Mouse (Mus musculus): Measurements from ENCODE around the gene Olfr1413.

Gene Olfr1413

DNA sequence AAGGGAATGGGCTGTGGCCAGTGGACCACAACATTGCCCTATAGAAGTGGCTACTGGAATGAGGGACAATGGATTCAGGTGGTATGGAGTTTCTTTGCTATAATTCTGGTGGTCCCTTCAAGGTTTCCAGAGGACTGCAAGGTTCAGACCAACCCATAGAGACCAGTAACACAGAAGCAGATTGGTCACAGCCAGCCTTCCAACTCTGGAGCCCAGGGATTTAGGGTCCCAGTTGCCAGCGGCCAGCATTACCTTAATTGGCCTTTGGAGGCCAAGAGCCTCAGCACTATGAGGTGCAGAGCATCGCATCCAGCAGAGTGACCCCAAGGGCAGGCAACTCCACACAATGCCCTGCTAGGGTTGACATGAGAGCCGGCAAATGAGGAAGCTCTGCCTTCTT lies at the start of gene Olfr1413:
TSS of gene Olfr1413 (plus strand) at position 301 of the 400 bp plus-strand sequence.
- no peak for DNase-seq (ENCODE audit: low read depth)

DNA sequence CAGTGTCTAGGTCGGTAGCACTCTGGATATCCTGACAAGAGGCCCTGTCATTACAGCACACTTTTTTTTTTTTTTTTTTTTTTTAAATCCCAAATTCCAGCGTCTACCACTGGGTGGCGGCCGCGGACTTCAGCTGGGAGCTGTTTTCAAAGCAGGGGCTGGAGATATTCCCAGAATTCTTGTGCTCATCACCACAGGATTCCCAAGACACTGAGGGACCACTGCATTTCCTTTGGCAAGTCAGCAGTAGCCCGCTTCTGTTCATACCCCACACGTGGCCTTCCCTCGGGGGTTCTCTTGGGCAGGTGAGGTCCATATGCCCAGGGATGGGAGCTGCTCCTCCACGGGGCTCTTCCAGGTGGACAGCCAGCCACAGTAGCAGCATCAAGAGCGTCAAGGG lies 49.7 kb upstream of the Olfr1413 start:
- peak; percentile 30 for DNase-seq (ENCODE audit: low read depth)

DNA sequence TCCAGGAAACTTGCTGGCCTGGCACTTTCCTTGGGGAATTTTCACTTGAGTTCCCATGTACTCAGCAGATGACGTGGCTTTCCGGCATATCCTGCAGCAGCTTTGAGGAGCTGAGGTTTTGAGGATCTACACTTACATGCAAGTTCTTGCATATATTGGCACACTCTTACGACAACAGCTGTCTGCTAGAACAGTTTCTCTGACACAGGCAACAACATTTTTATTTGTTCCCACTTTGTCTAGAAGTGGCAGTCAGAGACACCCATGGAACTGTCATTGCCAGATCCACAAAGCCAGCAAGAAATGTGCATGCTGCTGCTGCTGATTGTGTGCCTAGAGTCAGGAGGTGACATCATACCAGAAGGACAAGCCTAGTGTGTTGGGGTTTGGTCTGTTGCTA lies 47.4 kb upstream of the Olfr1413 start:
- no peak for DNase-seq (ENCODE audit: low read depth)

GRCm38 (mm10) chr1:92536972-92537371 lies 34.1 kb upstream of the Olfr1413 start:
- DNase-seq (ENCODE audit: low read depth), result no peak

DNA sequence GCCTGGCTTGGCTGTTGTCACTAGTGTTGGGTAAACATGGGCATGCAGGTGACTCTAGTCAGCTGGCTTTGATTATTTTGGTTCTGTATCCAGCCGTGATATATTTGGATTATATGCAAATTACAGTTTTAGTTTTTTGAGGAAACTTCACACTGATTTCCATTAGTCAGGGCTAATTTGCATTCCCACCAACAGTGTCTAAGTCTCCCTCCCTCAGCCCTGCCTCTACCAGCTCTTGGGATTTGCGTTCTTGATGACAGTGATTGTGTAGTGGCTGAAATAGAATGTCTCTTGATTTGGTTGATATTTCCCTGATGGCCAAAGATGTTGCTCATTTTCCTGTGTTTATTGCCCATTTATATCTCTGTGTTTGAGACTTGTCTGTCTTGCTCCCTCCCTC lies 32.1 kb upstream of the Olfr1413 start:
- no peak for DNase-seq (ENCODE audit: low read depth)

DNA sequence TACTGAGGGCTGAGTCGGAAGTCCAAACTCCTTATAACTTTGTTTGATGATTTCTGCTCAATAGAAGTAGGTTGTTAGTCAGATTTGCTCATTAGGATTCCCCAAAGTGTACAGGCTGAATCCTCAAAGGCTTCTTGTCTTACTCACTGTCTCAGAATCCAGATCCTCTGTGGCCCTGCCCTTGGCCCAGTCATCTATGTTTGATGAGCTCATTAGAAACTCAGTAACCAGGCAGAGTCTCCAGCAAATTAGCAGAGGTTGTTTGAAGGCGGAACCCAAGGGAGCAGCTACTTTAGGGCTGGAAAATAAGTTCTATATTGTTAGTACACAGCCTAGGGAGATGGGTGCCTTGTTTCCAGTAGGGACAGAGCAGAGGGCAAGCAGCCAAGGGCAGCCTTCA lies 25.2 kb upstream of the Olfr1413 start:
- no peak for DNase-seq (ENCODE audit: low read depth)

DNA sequence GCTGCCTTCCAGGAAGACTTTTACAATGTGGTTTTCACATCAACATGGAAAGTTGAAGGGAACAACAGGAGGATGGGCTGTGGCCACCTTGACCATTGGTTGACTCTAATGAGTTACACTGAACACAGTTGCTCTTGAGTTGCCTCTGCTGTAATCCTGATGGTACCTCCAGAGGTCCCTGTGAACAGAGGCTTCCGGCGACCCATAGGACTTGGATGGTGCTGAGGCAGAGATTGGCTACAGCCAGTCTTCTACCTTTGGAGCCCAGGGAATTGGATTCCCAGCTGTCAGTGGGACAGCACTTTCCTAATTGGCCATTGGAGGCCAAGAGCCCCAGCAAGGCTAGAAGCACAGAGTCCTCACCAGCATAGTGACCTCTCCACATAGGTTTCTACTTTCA lies 14.4 kb downstream of the Olfr1413 start, which contains the start of gene Olfr1412:
TSS of gene Olfr1412 (plus strand) at position 301 of the 400 bp plus-strand sequence.
- no peak for DNase-seq (ENCODE audit: low read depth)

GRCm38 (mm10) chr1:92594111-92594510 lies 23.0 kb downstream of the Olfr1413 start, which contains the start of gene Olfr1411:
TSS of gene Olfr1411 (plus strand) at chr1:92594411.
- no peak for DNase-seq (ENCODE audit: low read depth)

DNA sequence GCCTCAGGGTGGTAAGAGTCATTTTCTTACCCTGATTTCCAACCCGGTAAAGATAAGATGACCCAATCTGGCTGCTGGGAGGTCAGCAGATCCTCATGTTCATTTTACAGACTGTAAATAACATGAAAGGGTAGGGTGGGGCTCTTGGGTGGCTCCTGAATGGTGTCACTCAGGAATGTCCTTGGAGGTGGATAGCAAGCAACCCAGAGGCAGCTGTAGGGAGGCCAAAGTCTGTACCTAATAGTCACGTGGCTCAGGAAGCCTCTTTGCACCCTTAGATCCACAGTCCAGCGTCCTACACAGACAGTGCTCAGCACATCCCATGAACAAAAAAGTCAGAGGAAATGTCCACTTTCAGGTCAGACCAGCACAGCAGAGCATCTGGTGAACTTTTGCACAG lies 24.9 kb downstream of the Olfr1413 start:
- DNase-seq (ENCODE audit: low read depth), result no peak

GRCm38 (mm10) chr1:92605482-92605881 lies 34.4 kb downstream of the Olfr1413 start, which contains the start of gene Olfr1410:
TSS of gene Olfr1410 (plus strand) at chr1:92605782.
- no peak for DNase-seq (ENCODE audit: low read depth)

DNA sequence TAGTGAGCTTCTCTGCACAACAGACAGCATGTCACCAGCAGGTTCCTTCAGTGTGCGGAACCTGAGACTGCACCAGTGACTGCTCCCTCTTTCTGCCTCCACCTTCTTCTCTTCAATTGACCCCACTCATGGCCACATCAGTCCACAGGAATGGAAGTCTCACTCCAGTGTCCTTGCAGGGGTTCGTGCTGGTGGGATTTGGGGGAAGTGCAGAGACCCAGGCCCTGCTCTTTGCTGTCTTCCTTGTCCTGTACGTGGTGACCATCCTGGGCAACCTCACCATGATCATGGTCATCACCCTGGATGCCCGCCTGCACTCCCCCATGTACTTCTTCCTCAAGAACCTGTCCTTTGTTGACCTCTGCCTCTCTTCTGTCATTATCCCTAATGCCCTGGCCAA lies 36.6 kb downstream of the Olfr1413 start:
- no peak for DNase-seq (ENCODE audit: low read depth)

- no peak for DNase-seq (ENCODE audit: low read depth)
Observed at GRCm38 (mm10) chr1:92611008-92611407, 39.9 kb downstream of the Olfr1413 start.

GRCm38 (mm10) chr1:92613175-92613574 lies 42.1 kb downstream of the Olfr1413 start:
- DNase-seq (ENCODE audit: low read depth), result no peak

DNA sequence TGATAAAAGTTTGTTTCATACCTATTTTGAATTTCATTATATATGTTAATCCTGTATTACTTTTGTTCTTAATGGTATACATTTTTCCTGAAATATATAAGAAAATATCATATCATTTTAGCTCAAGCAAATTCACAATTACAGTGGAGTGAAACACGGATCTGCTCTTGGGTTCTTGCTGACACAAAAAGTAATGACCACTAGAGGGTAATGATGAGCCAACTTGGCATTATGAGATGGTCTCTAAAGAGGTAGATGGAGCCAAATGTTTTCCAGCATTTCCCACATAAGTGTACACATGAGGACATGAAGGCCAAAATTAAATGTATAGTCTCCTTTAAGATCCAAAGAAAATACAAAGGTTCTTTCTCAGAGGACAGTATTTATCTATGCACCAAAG lies 43.4 kb downstream of the Olfr1413 start:
- DNase-seq (ENCODE audit: low read depth), result peak; percentile 24

DNA sequence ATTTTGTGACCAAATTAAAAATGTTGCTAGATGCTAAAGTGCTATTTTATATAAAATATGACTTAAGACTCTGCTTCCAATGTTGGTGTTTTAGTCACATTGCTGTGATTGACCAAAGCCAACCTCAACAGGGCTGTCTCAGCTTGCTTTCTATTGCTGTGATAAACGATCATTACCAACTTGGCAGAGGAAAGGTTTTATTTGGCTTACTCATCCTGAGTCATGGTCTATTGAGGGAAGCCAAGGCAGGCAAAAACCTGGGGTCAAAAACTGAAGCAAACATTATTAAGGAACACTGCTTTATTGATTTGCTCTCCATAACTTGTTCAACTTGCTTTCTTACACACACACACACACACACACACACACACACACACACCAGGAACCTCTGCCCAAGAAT lies 44.9 kb downstream of the Olfr1413 start:
- peak; percentile 63 for DNase-seq (ENCODE audit: low read depth)

- no peak for DNase-seq (ENCODE audit: low read depth)
Observed at GRCm38 (mm10) chr1:92617488-92617887, 46.4 kb downstream of the Olfr1413 start, which contains the start of gene Olfr12. TSS of gene Olfr12 (plus strand) at chr1:92617788.

DNA sequence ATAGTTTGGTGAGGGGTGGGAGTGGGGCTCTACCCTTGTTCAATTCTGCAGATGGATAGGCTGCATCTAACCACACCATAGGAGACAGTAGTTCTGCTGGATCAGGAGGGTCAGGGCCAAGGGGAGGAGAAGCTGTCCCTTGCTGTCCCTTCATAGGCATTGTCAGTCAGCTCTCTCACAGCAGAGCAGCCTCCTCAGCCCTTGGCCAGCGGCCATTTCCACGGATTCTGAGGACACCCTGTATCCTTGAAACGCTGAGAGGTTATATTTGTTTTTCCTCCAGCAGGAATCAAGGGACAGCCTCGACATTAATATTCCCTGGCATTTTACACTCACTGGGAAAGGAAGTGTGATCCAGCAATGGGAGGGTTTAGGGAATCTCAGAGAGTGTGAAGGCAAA lies 47.2 kb downstream of the Olfr1413 start:
- DNase-seq (ENCODE audit: low read depth), result no peak

Data from fibroblast of lung, adult 2 months (primary cell).